Mouse (Mus musculus) adrenal gland, postnatal 25 days (tissue): Measurements from ENCODE around the gene Olfr1066. TPM values are rescaled to one million over a fixed set of nuclear protein-coding genes. Genes with fewer than 3 reads are reported as not detected.
"Not testable (repeated sequence)": the region's sequence is repeated elsewhere in the genome, so short reads cannot be mapped to it uniquely, and the experiment has no call there.

Experiments
- DNase-seq: peaks from one replicate; pipeline ENCODE4 v3.0.0; 2021; ENCODE audit warnings: mixed read lengths
- long read RNA-seq: library from polyadenylated mRNA; stranded (forward); transcript quantifications from one replicate; pipeline ENCODE4 v2.0.0, GENCODE M21; 2021
- total RNA-seq: library from RNA; stranded (reverse); gene quantifications from 2 replicates; pipeline ENCODE4 v1.2.3, GENCODE M21; 2021

Gene Olfr1066
- not detected in 2 replicates for total RNA-seq
- long read RNA-seq: 0 reads

GRCm38 (mm10) chr2:86456169-86456568 lies at the start of gene Olfr1066:
Gene Olfr1066 (minus strand): TSS chr2:86456269.
- no peak for DNase-seq

GRCm38 (mm10) chr2:86487286-86487685 lies 31.2 kb upstream of the Olfr1066 start, which contains the start of gene Olfr228:
Gene Olfr228 (minus strand): TSS chr2:86487386.
- no peak for DNase-seq

- DNase-seq: peak; percentile 41
Observed at GRCm38 (mm10) chr2:86464442-86465109, 8.5 kb upstream of the Olfr1066 start.

GRCm38 (mm10) chr2:86460434-86460833 lies 4.4 kb upstream of the Olfr1066 start:
- no peak for DNase-seq

GRCm38 (mm10) chr2:86450491-86450890 lies 5.6 kb downstream of the Olfr1066 start, which contains the start of gene Olfr1065:
Gene Olfr1065 (minus strand): TSS chr2:86450591.
- not testable (repeated sequence) for DNase-seq

GRCm38 (mm10) chr2:86442101-86442500 lies 14.0 kb downstream of the Olfr1066 start:
- not testable (repeated sequence) for DNase-seq

- DNase-seq: not testable (repeated sequence)
Observed at GRCm38 (mm10) chr2:86428511-86428910, 27.6 kb downstream of the Olfr1066 start.

- DNase-seq: not testable (repeated sequence)
Observed at GRCm38 (mm10) chr2:86426649-86427048, 29.4 kb downstream of the Olfr1066 start, which contains the start of gene Olfr1062. Gene Olfr1062 (minus strand): TSS chr2:86426749.

- no peak for DNase-seq
Observed at GRCm38 (mm10) chr2:86413950-86414349, 42.1 kb downstream of the Olfr1066 start, which contains the start of gene Olfr1061. Gene Olfr1061 (minus strand): TSS chr2:86414050.

Other genes starting within 250 kb of the Olfr1066 start
- not detected in 2 replicates for gene Olfr1046, start 237.0 kb downstream of the Olfr1066 start, total RNA-seq
- gene Olfr1047, start 224.9 kb downstream of the Olfr1066 start, total RNA-seq: not detected in 2 replicates
- gene Olfr1048, start 216.0 kb downstream of the Olfr1066 start, total RNA-seq: not detected in 2 replicates
- gene Olfr1049, start 197.9 kb downstream of the Olfr1066 start, total RNA-seq: not detected in 2 replicates
- not detected in 2 replicates for gene Olfr1051, start 177.2 kb downstream of the Olfr1066 start, total RNA-seq
- not detected in 2 replicates for gene Olfr1052, start 163.8 kb downstream of the Olfr1066 start, total RNA-seq
- not detected in 2 replicates for gene Olfr1053, start 141.0 kb downstream of the Olfr1066 start, total RNA-seq
- gene Olfr1054, start 120.8 kb downstream of the Olfr1066 start, total RNA-seq: not detected in 2 replicates
- gene Olfr1055, start 106.0 kb downstream of the Olfr1066 start, total RNA-seq: not detected in 2 replicates
- gene Olfr1056, start 93.8 kb downstream of the Olfr1066 start, total RNA-seq: not detected in 2 replicates
- not detected in 2 replicates for gene Olfr1057, start 77.9 kb downstream of the Olfr1066 start, total RNA-seq
- gene Olfr1058, start 67.7 kb downstream of the Olfr1066 start, total RNA-seq: not detected in 2 replicates
- gene Olfr1061, start 42.2 kb downstream of the Olfr1066 start, total RNA-seq: not detected in 2 replicates
- not detected in 2 replicates for gene Olfr1062, start 29.5 kb downstream of the Olfr1066 start, total RNA-seq
- not detected in 2 replicates for gene Olfr1065, start 5.7 kb downstream of the Olfr1066 start, total RNA-seq
- not detected in 2 replicates for gene Olfr228, start 31.1 kb upstream of the Olfr1066 start, total RNA-seq
- not detected in 2 replicates for gene Olfr1076, start 52.2 kb upstream of the Olfr1066 start, total RNA-seq
- not detected in 2 replicates for gene Olfr1079, start 86.2 kb upstream of the Olfr1066 start, total RNA-seq
- not detected in 2 replicates for gene Olfr1080, start 102.0 kb upstream of the Olfr1066 start, total RNA-seq
- gene Olfr1082, start 142.7 kb upstream of the Olfr1066 start, total RNA-seq: not detected in 2 replicates
- not detected in 2 replicates for gene Olfr1084, start 183.5 kb upstream of the Olfr1066 start, total RNA-seq
- gene Olfr1085, start 205.8 kb upstream of the Olfr1066 start, total RNA-seq: not detected in 2 replicates
- gene Olfr1086, start 223.8 kb upstream of the Olfr1066 start, total RNA-seq: not detected in 2 replicates
- not detected in 2 replicates for gene Olfr1087, start 242.1 kb upstream of the Olfr1066 start, total RNA-seq